Mouse (Mus musculus) spleen, adult 2 months (tissue): ENCODE data around the gene Rap2a.

Source experiments
- CTCF ChIP-seq: fragments of 200-500 bp; IDR thresholded peaks from 2 replicates; pipeline ENCODE4 v1.5.1; 2011; ENCODE audit warnings: mild to moderate bottlenecking, inconsistent platforms; ENCODE audit not compliant: insufficient read depth, insufficient read length, insufficient replicate concordance; ENCODE audit errors: extremely low read depth
- POLR2A ChIP-seq: fragments of 200-500 bp; IDR thresholded peaks from 2 replicates; pipeline ENCODE4 v1.6.1; 2011; ENCODE audit warnings: low read depth, low read length, inconsistent platforms

GRCm38 (mm10) chr14:120544946-120545345, 66.7 kb downstream of the Rap2a start:
- TF ChIP-seq CTCF: no peak
- no peak for TF ChIP-seq POLR2A
